Mouse (Mus musculus) lung, embryonic 15.5 days (tissue): ENCODE results near the gene St6gal1. TPM values are rescaled to one million over a fixed set of nuclear protein-coding genes. Genes with fewer than 3 reads are reported as not detected.
A peak's percentile ranks its signal among the peaks of the same experiment; 100 is the strongest.

Experiments used
- ATAC-seq: fragments of 200-750 bp; cut with Nextera tagmentation; 2 replicates; pipeline ENCODE4 v1.8.0; 2017; ENCODE audit warnings: moderate number of reproducible peaks, borderline replicate concordance; ENCODE audit not compliant: low FRiP score, low TSS enrichment; ENCODE audit errors: extremely low read depth
- H3K27ac ChIP-seq: fragments of 300-500 bp; sonication (generic); 2 replicates; pipeline ENCODE4 v1.5.1; 2015; ENCODE audit warnings: moderate library complexity, mild to moderate bottlenecking, inconsistent platforms
- H3K27me3 ChIP-seq: fragments of 300-500 bp; sonication (generic); 2 replicates; pipeline ENCODE4 v1.6.1; 2015; ENCODE audit warnings: inconsistent platforms
- H3K36me3 ChIP-seq: fragments of 300-500 bp; sonication (generic); 2 replicates; pipeline ENCODE4 v1.6.1; 2015; ENCODE audit warnings: inconsistent platforms
- H3K4me1 ChIP-seq: fragments of 300-500 bp; sonication (generic); 2 replicates; pipeline ENCODE4 v1.6.1; 2015; ENCODE audit warnings: inconsistent platforms
- H3K4me2 ChIP-seq: fragments of 300-500 bp; sonication (generic); 2 replicates; pipeline ENCODE4 v1.6.1; 2015; ENCODE audit warnings: inconsistent platforms, mild to moderate bottlenecking, moderate library complexity
- H3K4me3 ChIP-seq: fragments of 300-500 bp; sonication (generic); 2 replicates; pipeline ENCODE4 v1.5.1; 2015; ENCODE audit warnings: mild to moderate bottlenecking, inconsistent platforms
- H3K9ac ChIP-seq: fragments of 300-500 bp; sonication (generic); 2 replicates; pipeline ENCODE4 v1.6.1; 2015; ENCODE audit warnings: inconsistent platforms
- H3K9me3 ChIP-seq: fragments of 300-500 bp; sonication (generic); 2 replicates; pipeline ENCODE4 v1.6.1; 2016; ENCODE audit warnings: inconsistent platforms
- WGBS: fragments of 180-500 bp; shearing (Covaris S2); methylation state at CpG from one replicate; pipeline ENCODE4 v1.1.7; 2015; 5-methylcytosine and 5-hydroxymethylcytosine counted together
- polyA plus RNA-seq: library from polyadenylated mRNA; unstranded; fragments of >200 nt; fragmentation: Nextera tagmentation; extraction: Ambion mirVana; gene quantifications from 2 replicates; pipeline ENCODE4 v1.2.1, GENCODE M21; 2015

The St6gal1 gene
- polyA plus RNA-seq, 1 experiment from 2014 or later, result 52.7 TPM

DNA sequence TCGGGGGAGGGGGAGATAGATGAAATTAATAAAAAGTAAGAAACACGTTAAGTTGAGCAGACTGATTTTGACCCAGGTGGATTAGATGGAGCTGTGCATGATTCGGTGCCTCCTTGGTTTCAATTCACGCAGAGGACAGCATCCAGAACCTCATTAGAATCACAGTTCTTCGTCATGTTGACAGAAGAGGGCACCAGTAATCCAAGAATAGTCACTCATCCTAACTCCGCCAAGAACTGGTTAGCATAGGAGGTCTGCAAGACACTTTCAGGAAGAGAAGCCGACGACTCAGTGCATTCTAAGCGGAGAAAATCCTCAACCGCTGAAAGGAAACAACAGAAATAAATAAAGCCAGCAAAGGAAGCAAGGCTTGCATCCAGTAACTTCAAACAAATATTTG is 151.6 kb downstream of the St6gal1 start:
- no peak overlapping the region for H3K4me2 ChIP-seq
- H3K9ac ChIP-seq, result no peak overlapping the region
- no peaks in the 10 kb centered on the region for H3K27me3 ChIP-seq
- peaks cover 9% of the 10 kb centered on the region; the same call in 1 of the 2 replicates for H3K4me1 ChIP-seq
- WGBS, result 49% methylated on average over 10 of the region's 10 CpGs
- no peaks in the 10 kb centered on the region for H3K36me3 ChIP-seq
- H3K27ac ChIP-seq, result no peak overlapping the region
- no peak overlapping the region for H3K4me3 ChIP-seq
- H3K9me3 ChIP-seq, result no peaks in the 10 kb centered on the region
- ATAC-seq, result no peak

DNA sequence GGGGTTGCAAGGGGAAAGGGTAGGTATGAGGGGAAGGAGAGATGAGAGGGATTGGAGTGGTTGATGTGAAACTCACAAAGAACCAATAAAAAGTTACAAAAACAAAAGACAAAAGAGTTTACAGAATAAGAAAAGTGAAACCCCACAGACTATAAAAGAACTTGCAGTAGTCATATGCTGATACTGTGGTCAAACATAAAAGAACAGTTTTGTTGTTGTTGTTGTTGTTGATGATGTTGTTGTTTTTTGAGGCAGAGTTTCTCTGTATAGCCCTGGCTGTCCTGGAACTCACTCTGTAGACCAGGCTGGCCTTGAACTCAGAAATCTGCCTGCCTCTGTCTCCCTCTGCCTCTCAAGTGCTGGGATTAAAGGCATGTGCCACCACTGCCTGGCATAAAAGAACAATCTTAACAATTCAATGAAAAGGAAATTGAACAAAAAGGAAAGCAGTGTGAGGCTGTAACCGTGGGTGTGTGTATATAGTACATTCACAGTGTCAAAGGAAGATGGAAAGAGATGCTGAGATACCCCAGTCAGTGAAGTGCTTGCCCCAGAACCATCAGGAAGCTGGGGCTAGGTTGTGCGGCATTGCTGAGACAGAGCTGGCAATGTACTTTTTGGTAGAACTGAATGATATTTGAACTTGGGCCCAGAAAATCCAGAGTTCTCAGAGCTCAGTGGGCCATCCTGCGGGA is 155.1 kb downstream of the St6gal1 start:
- no peak overlapping the region for H3K4me3 ChIP-seq
- H3K9ac ChIP-seq, result no peak overlapping the region
- no peaks in the 10 kb centered on the region for H3K9me3 ChIP-seq
- 77% methylated on average over 3 of the region's 3 CpGs for WGBS
- ATAC-seq, result no peak
- peaks cover 7% of the 10 kb centered on the region; the same call in 1 of the 2 replicates for H3K4me1 ChIP-seq
- H3K27me3 ChIP-seq, result no peaks in the 10 kb centered on the region
- H3K27ac ChIP-seq, result no peak overlapping the region
- H3K4me2 ChIP-seq, result no peak overlapping the region
- H3K36me3 ChIP-seq, result no peaks in the 10 kb centered on the region

DNA sequence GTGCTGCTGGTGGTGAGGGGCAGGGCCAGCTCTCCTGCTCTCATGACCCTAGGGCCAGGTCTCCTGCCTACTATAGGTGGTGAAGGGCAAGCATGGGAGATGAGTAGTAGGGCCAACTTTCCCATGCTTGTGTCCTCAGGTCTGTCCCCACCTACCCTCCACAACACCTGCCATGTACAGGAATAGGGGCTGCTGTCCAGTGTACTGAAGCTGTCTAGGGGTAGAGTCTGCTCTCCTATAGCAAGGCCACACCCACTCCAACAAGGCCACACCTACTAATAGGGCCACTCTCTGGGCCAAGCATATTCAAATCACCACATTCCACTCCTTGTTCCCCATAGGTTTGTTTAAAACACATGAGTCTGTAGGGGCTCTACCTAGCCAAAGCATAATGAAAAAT is 159.8 kb downstream of the St6gal1 start:
- H3K9me3 ChIP-seq, result no peaks in the 10 kb centered on the region
- no peak for ATAC-seq
- no peaks in the 10 kb centered on the region for H3K36me3 ChIP-seq
- H3K4me2 ChIP-seq, result no peak overlapping the region
- no peaks in the 10 kb centered on the region for H3K27me3 ChIP-seq
- H3K9ac ChIP-seq, result no peak overlapping the region
- H3K27ac ChIP-seq, result no peak overlapping the region
- no peak overlapping the region for H3K4me3 ChIP-seq
- H3K4me1 ChIP-seq, result no peaks in the 10 kb centered on the region

GRCm38 (mm10) chr16:23397931-23398330 is 173.4 kb downstream of the St6gal1 start:
- Histone ChIP-seq H3K9ac (no peak overlapping the region), H3K9me3 (no peaks in the 10 kb centered on the region), H3K27ac (no peak overlapping the region), H3K36me3 (no peaks in the 10 kb centered on the region), H3K27me3 (no peaks in the 10 kb centered on the region), H3K4me3 (no peak overlapping the region), H3K4me2 (no peak overlapping the region), H3K4me1 (peaks cover 12% of the 10 kb centered on the region; the same call in 1 of the 2 replicates)
- 88% methylated on average over 5 of the region's 5 CpGs for WGBS
- no peak for ATAC-seq

DNA sequence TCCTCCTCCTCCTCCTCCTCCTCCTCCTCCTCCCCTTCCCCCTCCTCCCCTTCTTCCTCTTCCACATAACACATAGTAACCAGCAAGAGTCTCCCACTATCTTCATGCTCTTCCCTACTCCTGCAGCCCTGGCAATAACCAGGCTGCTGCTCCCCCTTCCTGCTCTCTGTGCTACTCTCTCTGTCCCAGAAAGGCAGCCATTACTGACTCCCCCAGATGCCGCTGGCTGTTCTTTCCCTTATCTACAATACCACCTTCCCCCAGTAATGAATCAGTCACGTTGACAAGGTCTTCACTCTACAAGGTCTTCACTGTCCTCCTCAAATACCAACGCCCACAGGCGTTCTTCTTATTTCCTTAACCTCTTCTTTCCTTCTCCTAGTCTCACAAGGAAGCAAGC is 176.9 kb downstream of the St6gal1 start:
- WGBS, result 18% methylated on average over 4 of the region's 4 CpGs
- no peaks in the 10 kb centered on the region for H3K9me3 ChIP-seq
- H3K4me1 ChIP-seq, result peaks cover 13% of the 10 kb centered on the region; the same call in 1 of the 2 replicates
- H3K36me3 ChIP-seq, result no peaks in the 10 kb centered on the region
- no peak overlapping the region for H3K27ac ChIP-seq
- H3K4me2 ChIP-seq, result no peak overlapping the region
- no peak overlapping the region for H3K9ac ChIP-seq
- ATAC-seq, result peak; percentile 39; the same call in 1 of the 2 replicates
- H3K4me3 ChIP-seq, result no peak overlapping the region
- H3K27me3 ChIP-seq, result no peaks in the 10 kb centered on the region

DNA sequence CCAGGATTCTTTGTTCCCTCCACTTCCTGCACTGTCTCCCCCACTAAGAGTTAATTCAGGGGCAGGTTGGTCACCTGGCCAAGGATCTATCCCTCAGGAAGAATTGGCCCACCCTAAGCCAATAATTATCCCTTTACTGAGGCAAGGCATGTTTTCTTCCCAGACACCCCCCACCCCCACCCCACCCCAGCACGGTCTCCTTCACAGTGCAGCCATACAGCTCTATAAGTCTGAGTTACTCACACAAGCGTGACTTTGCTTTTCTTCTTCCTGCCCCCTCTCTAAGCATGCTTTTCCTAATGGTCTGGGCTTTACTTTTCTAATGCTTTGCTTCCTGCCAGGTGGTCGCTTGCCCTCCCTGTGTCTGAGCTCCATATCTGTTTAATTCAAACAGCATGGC is 177.4 kb downstream of the St6gal1 start:
- Histone ChIP-seq H3K4me1 (peaks cover 13% of the 10 kb centered on the region; the same call in 1 of the 2 replicates), H3K9me3 (no peaks in the 10 kb centered on the region), H3K4me3 (no peak overlapping the region), H3K27ac (no peak overlapping the region), H3K4me2 (no peak overlapping the region), H3K27me3 (no peaks in the 10 kb centered on the region), H3K36me3 (no peaks in the 10 kb centered on the region), H3K9ac (no peak overlapping the region)
- no peak for ATAC-seq
- WGBS, result 45% methylated on average over 3 of the region's 3 CpGs

GRCm38 (mm10) chr16:23403008-23403755 is 178.6 kb downstream of the St6gal1 start:
- WGBS, result 29% methylated on average over 8 of the region's 8 CpGs
- no peak overlapping the region for H3K4me3 ChIP-seq
- no peak overlapping the region for H3K9ac ChIP-seq
- H3K4me1 ChIP-seq, result peaks cover 13% of the 10 kb centered on the region; the same call in 1 of the 2 replicates
- H3K36me3 ChIP-seq, result no peaks in the 10 kb centered on the region
- no peak overlapping the region for H3K4me2 ChIP-seq
- H3K27ac ChIP-seq, result no peak overlapping the region
- H3K27me3 ChIP-seq, result no peaks in the 10 kb centered on the region
- H3K9me3 ChIP-seq, result no peaks in the 10 kb centered on the region
- no peak for ATAC-seq

Other genes with a start within 250 kb of the St6gal1 start
- 0.16 and 0.31 TPM in 2 replicates for gene Kng2, start 195.3 kb upstream of the St6gal1 start, polyA plus RNA-seq
- 0.59 and 4.1 TPM in 2 replicates for gene Kng1, start 166.9 kb upstream of the St6gal1 start, polyA plus RNA-seq
- 202 and 203 TPM in 2 replicates for gene Eif4a2, start 117.3 kb upstream of the St6gal1 start, polyA plus RNA-seq
- 135 and 138 TPM in 2 replicates for gene Rfc4, start 97.0 kb upstream of the St6gal1 start, polyA plus RNA-seq
- 0.19 TPM in 1 of 2 replicates, not detected in the other for gene Adipoq, start 78.2 kb upstream of the St6gal1 start, polyA plus RNA-seq
- not detected in 2 replicates for gene Rtp1, start 204.4 kb downstream of the St6gal1 start, polyA plus RNA-seq